Mouse (Mus musculus) ES-CJ7 (cell line): Measurements from ENCODE around the gene Xpo6.

Experiments
- DNase-seq: peaks from one replicate; pipeline ENCODE4 v3.0.0; 2011; ENCODE audit warnings: low read depth, low spot score

The Xpo6 gene

DNA sequence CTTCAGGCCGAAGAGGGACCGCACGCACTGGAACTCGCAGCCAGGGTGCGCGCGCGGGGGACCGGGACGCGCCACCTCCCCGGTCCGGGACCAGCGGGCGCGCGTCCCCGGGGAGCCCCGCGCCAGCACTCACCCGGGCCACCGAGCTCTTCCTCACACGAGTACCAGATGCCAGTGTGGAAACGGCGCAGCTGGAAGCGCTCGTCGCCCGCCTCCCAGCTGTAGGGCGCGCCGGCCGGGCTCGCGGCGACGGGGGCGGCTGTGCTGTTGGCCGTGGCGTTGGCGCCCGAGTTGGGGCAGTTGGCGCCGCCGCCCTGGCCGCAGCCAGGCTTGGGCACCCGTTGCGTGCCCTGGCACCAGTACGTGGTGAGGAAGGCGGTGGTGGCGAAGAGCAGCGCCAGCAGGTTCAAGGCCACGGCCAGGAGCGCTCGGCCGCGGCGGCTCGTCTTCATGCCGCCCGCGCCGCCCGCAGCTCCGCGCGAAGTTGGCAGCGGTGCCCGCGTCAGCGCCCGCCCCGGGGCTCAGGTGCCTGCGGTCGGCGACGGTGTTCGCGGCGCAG lies 118.5 kb downstream of the Xpo6 start:
- DNase-seq: no peak

DNA sequence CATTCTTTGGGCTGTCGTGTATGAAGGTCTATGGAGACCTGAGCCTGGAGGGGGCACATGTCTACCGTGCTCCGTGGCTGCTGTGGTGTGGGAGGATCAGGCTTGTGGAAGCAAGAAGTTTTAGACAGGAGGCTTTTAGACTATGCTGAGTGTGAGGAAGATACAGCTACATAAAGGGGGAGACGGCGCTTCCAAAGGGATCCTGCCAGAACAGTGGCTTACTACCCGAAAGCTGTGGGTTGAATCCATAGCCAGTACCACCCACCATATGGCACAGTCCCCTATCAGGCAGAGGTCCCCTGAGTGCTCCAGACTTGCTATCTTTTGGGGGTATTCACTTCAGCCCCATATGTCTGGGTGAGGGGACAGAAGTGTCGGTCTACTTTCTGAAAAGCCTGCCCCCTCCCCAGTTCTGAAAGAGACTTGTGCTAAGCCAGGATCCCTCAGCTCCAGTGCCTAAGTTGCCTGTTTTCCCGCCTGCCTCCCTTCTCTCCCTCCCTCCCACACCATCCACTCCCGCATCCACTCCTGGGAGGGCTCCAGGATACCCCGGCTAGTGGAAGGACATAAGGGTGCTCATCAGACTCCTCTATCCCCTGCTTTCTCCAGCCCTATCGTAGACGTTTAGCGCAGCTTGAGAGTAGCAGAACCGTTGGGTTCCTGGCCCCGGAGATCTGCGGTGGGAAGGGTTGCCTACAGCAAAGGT lies 119.2 kb downstream of the Xpo6 start:
- no peak for DNase-seq

DNA sequence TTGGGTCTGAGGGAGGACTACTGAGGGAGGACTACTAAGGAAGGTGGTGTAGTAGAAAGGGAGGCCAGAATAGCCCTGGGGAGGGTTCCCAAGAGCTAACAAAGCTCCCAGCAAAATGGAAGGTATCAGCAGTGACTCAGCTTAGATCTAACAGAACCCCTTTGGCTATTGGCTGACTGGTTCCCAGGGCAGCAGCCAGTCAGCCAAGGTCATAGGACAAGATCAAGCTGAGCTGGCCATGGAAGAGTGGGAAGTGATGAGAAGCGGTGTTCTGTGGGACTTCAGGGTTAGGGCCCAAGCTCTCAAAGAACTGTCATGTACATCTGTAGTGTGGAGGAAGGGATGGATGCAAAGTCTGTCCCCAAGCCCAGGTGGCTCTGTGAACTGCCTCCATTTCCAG lies 123.4 kb downstream of the Xpo6 start:
- no peak for DNase-seq

DNA sequence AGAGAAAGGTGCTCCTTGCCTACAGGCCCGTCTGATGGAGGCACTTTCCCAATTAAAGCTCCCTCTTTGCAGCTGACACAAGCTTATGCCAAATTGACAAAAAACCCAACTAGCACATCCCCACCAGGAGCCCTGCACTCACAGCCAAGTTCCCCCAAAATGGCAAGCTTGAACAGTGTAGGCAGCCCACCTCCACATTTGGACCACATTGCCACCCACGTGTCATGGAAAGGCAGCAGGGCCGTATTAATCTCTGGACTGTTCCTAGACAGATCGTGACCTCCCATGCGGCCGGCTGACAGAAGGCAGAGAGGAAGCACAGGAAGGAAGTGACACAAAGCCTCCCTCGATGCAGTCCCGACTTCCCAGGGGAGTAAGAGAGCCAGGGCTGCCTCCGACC lies 125.2 kb downstream of the Xpo6 start:
- DNase-seq: no peak

DNA sequence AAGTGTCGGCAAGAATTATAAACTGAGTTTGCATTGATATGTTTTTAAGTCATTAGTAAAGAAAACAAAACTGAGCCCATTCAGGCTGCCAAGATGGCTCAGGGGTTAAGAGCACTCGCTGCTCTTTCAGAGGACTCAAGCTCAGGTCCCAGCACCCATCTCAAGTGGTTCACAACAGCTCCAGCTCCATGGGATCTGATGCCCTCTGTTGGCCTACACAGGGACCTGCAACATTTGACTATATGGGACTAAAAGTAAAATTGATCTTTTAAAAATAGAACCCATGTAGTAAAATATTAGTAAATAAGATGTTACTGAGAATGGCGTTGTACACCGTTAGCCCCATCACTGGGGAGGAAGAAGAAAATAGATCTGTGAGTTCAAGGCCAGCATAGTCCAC lies 130.0 kb downstream of the Xpo6 start:
- no peak for DNase-seq

DNA sequence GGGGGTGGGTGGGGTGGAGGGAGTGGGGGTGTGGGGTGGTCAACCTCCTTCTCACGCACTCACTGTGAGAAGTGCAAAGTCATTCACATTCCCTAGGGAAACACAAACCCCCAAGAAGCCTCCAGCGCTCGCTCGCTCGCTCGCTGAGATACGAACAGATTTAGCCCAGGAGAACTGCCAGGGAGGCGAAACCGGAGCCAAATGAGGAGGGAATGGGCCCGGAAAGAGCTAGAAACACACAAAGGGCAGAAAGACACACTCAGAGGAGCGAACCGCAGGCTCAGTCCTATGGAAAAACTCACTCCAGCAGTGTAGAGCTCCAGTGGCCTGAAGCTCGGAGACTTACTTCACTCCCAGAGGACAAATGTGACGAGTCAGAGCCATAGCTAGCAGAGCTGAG lies 133.5 kb downstream of the Xpo6 start:
- no peak for DNase-seq

DNA sequence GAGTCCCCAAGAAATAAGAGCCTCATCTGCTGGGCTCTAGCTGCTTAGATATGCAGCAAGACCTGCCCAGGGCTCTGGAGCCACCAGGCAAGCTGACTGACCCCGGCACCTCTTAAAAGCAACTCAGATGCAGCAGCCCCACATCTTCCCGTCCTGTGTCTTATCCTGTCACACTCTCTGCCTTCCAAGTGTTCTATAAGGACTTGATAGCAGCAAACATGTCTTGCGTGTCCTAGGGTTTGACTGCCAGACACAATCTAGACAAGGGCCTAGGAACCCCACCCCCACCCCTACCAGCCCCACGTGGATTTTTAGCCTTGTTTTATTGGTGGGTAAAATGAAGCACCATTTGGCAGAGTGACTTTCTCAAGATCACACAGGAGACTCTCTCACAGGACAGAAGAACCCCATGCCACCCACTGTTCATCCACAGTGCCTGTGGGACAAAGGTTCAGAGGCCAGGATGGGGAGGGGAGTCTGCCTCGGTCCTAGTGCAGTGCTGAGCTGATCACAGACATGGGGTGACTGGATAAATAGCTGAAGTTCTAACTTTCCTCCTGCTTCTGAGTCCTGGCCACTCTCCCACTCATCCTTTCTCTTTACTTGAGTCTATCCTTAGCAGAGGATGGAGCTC lies 134.9 kb downstream of the Xpo6 start:
- DNase-seq: no peak

DNA sequence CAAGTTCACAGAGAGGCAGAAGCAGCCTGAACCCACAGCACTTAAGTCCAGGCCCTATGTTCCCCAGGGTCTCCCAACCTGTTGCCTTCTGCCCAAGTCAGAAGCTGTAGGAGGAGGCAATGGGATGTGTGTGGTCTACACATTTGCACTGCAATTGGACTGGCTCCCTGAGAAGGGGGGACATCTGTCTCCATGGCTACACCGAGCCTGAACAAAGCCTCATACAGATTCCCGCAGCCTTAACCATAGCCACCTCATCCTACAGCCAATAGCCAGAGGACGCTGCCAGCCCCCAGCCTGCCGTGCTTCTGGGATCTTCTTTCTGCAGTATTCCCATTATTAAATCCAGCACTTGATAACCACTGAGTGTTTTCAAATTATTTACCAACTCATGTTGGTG lies 138.1 kb downstream of the Xpo6 start:
- DNase-seq: no peak

DNA sequence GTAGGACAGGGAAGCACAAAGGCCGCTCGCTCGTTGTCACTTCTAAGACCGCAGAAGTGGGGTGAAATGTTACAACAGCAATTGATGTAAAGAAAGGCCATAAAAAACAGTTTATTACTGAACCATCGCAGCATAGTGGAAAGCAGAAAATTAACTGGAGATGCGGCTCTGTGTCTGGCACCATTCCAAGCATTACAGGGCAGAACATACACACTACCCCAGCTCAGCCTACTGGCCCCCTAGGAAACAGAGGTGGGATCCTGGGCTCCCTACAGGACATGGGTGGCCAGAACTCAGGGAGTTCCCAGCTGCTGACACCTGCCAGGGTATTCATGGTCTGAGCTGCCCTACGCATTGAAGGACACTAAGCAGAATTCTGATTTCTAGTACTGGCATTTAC lies 141.4 kb downstream of the Xpo6 start:
- no peak for DNase-seq

DNA sequence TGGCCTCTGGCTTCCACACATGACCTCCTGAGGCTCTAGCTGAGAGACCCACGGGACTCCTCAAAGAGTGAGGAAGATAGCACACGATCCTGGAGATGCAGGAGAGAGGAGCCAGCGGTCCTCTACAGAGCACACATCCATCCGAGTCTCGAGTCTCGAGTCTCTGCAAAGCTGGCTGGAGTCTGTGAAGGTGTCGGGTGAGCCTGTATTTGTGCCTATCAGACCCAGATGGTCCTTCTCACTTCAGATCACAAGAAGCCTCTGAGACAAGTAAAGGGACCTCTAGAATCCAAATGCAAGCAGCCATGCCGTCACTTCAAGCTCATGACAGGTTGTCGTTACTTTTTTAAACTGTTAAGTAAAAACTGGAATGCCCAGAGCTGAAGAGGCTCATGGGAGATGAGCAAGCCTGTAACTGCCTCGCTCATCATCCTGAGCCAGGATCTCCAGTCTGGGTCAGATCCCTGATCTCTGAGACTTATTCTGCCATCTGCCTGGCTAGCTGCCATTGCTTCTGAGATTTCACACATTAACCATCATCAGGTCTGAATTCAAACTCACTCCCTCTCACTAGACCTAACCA lies 142.9 kb downstream of the Xpo6 start:
- no peak for DNase-seq

DNA sequence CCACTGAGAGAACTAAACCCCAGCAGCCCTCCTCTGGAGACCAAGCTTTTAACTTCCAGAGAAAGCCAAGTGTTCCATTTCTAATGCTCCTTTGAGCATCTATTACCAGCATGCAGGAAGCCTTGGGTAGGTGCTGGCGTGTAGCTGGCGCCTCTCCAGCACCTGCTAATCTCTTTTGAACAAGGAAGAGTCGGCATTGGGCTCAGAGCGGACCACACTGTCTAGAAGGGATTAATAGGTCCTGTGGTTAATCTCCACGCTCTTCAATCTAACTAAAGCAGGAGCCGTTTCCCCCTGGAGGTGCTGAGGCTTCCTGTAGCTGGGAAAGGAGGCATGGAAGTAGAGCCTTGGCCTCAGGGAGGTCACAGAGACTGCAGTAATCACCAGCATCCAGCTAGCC lies 145.7 kb downstream of the Xpo6 start:
- no peak for DNase-seq

DNA sequence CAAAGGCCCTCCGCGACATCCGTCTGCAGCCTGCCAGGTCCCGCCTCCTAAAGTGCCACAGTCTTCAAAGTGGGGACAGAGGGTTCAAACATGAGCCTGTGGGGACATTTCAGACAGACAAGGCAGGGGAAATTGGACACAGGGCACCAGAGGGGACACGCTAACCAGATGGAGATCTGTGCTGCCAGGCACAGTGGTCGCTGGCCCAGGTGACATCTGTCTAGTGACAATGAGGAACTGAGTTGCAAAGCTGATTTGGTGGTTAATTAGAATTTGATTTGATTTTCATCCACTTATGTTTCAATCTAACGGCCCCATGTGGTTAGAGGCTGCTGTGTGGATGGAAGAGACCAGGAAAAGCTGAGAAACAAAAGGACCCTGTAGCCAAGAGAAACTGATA lies 146.7 kb downstream of the Xpo6 start:
- no peak for DNase-seq

DNA sequence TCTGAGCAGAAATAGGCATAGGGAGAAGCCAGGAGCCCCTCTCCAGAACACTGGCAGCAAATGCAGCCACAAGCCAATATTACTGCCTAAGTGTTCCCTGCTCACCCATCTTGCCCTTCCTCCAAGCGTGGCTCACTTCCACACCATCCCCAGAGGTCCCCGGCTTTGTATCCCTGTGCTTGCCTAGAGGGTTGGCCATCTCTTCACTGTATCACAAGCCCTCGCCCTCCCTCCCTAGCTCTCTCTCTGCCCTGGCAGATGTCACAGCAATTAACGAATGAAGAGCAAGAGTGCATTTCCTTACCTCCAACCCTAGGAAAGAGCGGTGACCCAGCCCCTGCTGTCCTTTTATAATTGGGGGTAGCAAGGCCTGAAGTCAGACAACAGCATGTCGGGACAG lies 148.4 kb downstream of the Xpo6 start:
- DNase-seq: no peak
